Mouse (Mus musculus) C2C12 (cell line): Measurements from ENCODE around the gene Hand2.

Experiments used
- CEBPB ChIP-seq: IDR thresholded peaks from one replicate; pipeline ENCODE4 v1.6.1; 2011; ENCODE audit warnings: low read depth, mild to moderate bottlenecking, control low read depth, moderate library complexity
- CTCF ChIP-seq: IDR thresholded peaks from one replicate; pipeline ENCODE4 v1.5.1; 2011; ENCODE audit not compliant: control insufficient read depth, insufficient read depth, insufficient read length
- FOSL1 ChIP-seq: IDR thresholded peaks from one replicate; pipeline ENCODE4 v1.8.0; 2011; ENCODE audit warnings: mild to moderate bottlenecking, low read length; ENCODE audit not compliant: poor library complexity, insufficient read depth, severe bottlenecking
- MYOD1 ChIP-seq: IDR thresholded peaks from one replicate; pipeline ENCODE4 v1.6.1; 2011; ENCODE audit warnings: low read depth; ENCODE audit not compliant: control insufficient read depth, insufficient read length
- MYOG ChIP-seq: IDR thresholded peaks from one replicate; pipeline ENCODE4 v1.6.1; 2011; ENCODE audit not compliant: control insufficient read depth, insufficient read length; ENCODE audit errors: extremely low read depth
- USF1 ChIP-seq: IDR thresholded peaks from one replicate; pipeline ENCODE4 v1.6.1; 2011; ENCODE audit warnings: low read depth, mild to moderate bottlenecking, control low read depth, moderate library complexity

DNA sequence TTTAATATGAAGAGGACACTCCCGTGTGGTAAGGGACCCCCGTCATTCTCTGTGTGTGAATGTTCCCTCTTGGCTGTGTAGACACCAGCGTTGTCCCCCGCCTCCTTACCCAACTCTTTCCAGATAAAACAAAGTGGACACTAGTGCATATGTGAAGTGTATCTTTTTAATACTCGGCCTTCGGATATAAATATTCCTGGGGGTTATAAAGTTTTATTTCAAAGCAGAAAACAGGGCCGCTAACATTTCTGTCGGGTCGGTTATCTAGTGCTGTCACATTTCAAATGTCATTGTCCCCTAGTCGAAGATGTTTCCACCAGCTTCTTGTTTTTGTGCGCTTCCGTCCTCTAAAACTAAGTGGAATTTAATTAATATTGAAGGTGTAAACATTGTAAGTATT is 3.3 kb downstream of the Hand2 start:
- TF ChIP-seq CTCF (no peak), USF1 (no peak), FOSL1 (no peak), CEBPB (no peak), MYOD1 (no peak), MYOG (no peak)
